Mouse (Mus musculus) neutrophil, adult 5-6 weeks (primary cell): Measurements from ENCODE around the gene Kcnt2. TPM values are rescaled to one million over a fixed set of nuclear protein-coding genes. Genes with fewer than 3 reads are reported as not detected.

Experiments used
- ATAC-seq: fragments of 151-379, 151-347 bp; 2 replicates; pipeline ENCODE4 v1.8.0; 2017; ENCODE audit warnings: mild to moderate bottlenecking, moderate TSS enrichment; ENCODE audit not compliant: insufficient number of reproducible peaks, poor library complexity, low FRiP score, severe bottlenecking; ENCODE audit errors: extremely low read depth
- total RNA-seq: library from RNA; stranded (forward); fragments of 200-1000 nt; gene quantifications from 2 replicates; pipeline ENCODE4 v1.2.3, GENCODE M21; 2017

Gene Kcnt2
- total RNA-seq, 1 experiment from 2014 or later: not detected

- ATAC-seq: no peak
Measured at GRCm38 (mm10) chr1:140456873-140457272, 210.9 kb downstream of the Kcnt2 start.

GRCm38 (mm10) chr1:140468315-140468714 is 222.4 kb downstream of the Kcnt2 start:
- ATAC-seq: no peak

- no peak for ATAC-seq
Measured at GRCm38 (mm10) chr1:140469586-140469985, 223.6 kb downstream of the Kcnt2 start.

DNA sequence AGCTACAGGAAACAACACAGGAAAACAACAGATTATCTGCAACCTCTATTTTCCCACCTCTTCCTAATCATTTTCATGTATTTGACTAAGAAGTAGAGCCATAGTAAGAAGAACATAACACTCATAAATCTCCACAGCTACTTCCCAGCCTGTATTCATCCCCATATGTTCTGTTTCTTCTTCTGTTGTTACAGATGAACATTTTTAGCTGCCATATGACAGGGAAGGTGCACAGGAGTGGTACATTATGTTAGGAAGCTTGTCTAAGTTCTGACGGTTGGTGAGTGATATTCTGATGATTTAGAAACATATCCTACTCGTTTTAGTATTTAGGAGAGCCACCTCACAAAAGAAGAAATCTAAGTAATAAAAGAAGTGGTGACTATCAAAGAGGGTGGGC is 231.0 kb downstream of the Kcnt2 start:
- ATAC-seq: no peak

DNA sequence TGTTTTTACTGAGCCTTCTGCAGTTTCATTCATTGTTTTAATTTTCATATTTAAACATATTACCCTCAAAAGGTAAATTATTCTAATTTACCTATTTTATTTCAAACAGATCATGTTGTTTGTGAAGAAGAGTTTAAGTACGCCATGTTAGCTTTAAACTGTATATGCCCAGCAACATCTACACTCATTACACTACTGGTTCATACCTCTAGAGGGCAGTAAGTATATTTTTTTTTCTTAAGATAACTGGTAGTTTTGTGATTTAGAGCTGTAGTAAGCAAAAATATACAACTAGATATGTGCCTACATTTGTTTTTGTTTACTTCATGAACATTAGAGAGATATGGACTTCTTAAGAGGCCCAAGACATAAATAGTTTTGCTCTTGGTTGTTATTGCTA is 238.1 kb downstream of the Kcnt2 start:
- no peak for ATAC-seq

DNA sequence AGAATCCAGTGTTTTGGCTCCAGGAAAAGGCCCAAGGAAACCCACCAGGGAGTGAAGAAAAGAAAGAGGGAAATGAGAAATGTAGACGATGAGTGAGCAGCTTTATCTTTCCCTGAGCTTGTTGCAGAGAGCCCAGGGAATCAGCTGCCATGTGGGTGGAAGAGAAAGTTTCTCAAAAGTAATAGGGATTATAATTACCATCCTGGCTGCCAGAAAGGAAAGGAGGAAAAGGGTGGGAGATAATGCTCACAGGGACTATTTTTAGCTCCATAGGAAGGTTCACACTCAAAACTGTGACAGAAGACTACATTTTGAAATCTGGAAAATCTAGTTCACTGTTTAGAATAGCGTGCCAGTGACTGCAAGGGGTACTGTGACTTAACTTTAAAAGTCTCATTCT is 243.9 kb downstream of the Kcnt2 start:
- ATAC-seq: no peak

- ATAC-seq: no peak
Measured at GRCm38 (mm10) chr1:140491406-140491805, 245.4 kb downstream of the Kcnt2 start.

- no peak for ATAC-seq
Measured at GRCm38 (mm10) chr1:140492237-140492636, 246.3 kb downstream of the Kcnt2 start.

DNA sequence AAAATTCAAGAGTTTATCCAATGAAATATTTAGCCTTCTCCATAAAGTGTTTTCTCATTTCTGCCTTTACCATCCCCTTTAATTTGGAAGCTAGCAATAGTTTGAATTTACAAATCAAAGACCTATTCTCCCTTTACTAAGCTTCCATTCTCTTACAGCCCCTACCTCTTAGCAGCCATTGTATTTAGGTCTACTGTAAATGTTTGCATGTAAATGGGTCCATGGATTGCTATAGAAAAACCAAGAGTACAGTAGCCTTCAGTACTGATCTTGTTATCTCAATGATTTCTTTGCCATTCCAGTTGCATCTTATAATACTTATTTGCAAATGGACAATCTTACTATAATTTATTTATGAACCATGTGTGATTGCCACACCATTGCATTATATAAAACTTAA is 267.5 kb downstream of the Kcnt2 start:
- no peak for ATAC-seq

DNA sequence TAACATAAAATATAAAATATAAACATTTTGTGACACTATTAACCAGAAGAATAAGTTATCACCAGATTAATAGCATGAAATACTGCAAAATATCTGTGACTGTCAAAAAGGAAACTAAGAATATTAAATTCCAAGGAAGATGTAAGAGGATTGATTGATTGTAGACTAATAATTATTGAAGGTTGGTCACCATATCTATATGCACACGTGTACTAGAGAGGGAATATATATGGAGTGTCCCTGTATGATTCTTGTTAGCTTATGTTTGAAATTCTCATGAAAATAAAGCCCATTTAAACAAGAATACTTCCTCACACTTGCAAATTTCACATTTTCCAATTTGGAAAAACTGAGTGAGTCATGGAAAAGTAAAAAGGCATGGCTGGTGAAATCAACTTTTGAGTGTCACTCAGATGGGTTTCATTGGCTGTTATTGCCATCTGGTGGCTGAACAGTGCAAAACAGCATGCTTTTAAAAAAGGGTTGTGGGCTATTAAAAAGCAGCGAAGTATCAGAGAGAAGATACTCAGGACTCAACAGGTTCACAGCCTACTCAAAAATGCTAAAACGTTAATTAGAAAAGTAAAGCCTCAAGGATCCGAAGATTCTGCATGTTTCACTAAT is 285.4 kb downstream of the Kcnt2 start:
- ATAC-seq: no peak

DNA sequence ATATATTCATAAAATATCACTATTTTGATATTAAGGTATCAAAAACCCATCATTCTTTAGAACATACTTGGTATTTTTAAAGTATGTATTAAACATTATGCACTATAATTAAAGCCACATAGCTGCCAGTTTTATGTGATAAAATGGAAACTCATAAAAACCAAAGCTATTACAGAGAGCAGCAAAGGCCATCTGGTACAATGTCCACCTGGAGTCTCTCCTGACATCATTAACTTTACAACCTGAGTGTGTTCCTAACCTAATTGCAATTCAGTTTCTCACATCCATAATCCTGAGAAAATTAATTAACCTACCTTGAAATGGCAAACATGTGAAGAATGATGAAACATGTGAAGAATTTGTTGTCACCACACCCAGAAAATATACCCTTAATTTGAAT is 288.9 kb downstream of the Kcnt2 start:
- ATAC-seq: no peak

DNA sequence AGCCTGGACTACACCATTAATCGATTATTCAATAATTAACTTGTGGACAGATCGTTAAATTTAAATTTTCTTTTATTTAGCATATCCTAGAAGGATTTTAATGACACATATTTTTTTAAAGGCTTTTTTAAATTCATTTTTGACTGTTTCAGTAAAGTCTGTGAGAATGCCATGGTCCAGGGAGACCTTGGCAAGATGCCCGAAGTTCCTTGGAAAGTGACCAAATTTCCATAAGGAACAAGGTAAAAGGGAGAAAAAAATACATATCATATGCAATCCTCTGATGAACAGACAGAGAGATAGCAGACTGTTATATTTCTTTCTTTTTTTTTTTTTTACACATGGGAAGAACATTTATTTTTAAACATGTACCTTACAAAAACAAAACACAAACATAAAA is 296.1 kb downstream of the Kcnt2 start:
- no peak for ATAC-seq

DNA sequence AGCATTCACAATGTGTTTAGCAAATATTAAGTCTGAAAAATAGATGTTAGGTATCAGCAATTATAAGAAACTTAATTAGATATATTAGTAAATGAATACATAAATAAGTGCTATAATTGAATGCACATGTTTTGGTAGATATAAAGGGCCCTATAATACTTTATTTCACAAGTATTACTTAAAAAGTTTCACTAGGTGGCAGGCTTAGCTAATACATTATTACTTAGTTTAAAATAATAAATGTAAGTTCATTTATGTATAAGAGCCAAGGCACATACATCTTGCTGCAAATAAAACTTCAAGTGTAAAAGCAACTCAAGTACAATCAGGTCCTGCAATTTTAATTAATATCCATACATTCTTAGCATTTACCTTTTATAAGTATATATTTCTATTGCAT is 302.8 kb downstream of the Kcnt2 start:
- ATAC-seq: no peak

DNA sequence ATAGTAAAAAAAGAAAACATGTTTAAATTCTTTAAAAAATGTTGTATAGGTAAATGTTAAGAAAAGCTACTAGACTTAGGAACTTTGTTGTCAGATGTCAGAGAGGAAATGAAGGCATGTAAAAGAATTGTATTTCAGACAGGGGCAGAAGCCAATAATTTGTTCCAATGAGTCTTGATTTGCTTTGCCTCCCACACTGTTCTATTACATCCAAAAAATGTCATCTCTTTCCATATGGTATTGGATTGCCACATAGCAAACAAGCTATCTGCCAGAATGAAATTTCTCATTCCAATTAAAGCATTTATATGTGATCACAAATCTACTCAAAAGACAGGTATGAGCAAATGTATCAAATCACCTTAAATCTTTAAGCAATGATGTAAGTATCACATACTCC is 314.8 kb downstream of the Kcnt2 start:
- ATAC-seq: no peak

DNA sequence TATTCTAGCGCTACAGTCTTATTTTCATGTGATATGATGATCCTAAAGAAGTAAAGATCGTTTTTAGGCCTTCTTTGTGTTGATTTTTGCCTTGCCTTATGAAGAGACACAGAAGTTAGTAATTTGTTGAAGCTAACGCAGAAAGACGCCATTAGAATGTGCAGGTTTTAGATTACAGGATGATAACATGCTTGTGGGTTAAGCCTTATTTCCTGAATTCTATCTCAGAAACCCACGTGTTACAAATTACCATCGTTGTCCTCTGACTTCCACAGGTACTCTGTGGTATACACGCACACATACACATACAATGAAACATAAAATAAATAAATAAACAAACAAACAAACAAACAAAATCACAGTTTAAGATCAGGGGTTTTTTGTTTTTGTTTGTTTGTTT is 326.2 kb downstream of the Kcnt2 start:
- ATAC-seq: no peak

DNA sequence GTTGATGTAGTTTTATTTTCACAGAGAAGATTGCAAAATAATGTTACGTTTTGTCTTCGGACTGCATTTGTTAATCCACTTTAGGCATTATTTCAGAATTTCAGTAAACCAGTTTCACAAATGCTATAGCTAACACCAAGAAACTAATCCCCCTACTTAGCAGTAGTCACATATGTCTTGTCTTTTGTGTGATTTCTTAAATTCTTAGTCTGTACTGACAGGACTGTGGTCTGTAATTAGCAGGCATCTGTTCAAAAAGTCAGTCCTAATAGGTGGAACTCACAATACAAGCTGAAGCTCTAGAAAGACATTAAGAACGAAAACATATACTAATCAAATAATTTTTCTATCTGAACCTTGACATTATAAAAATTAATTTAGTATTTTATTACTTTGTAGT is 332.6 kb downstream of the Kcnt2 start:
- no peak for ATAC-seq

DNA sequence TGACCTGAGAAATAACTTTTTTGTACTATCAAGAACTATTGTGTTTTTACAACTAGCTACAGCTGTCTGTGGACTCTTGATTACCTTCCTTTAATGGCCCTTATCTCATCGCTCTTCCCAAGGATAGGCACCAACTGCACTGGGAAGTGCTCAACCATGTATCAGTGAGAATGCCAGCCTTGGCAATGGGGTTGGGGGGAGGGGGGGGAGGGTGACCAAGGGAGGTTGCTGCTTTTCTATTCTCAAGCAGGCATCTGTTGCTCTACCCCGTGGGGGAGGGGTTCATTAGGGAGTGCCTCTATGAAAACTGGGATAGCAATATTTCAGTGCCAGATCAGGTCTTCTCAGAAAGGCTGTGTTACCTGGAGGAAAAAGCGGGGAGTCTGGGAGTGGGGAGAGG is 342.3 kb downstream of the Kcnt2 start:
- no peak for ATAC-seq

DNA sequence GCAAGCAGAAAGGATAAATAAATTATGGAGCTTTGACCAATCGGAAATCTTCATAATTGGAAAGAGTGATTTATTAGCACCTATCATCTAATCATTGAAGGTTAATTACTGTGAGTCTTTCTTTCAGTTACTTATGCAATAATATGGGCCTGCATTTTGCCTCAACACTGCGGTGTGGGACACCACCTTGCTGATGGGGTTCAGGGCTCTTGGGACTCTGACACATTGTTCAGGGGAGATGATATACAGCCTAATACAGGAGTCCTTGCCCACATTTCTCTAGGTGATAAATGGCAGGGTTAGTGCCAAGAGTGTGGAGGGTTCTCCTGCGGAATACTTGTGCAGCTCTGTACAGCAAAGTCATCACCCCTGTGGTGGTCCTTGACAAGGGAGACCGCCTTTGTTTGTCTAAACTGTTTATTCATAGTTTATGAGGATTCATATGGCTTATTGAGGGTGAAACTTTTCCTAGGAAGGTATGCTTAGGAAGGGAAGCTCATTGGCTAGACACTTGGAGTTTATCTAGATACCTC is 362.9 kb downstream of the Kcnt2 start:
- no peak for ATAC-seq

DNA sequence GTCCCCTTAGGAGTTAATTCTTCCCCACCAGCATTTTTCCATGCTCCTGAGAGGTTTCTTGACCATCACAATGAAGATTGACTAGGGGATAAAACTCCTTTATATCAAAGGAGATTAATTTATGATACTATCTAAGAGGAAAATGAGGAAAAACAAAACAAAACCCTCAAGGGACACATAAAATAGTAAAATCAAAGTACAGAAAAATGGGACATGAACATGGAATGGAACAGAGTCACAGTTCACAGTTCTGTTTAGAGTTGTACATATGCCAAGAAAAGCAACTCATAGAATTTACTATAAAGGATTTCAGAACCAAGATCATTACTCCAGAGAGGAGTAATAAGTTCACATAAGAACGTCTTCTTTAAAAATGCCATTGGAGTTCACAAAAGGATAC is 367.1 kb downstream of the Kcnt2 start:
- no peak for ATAC-seq

DNA sequence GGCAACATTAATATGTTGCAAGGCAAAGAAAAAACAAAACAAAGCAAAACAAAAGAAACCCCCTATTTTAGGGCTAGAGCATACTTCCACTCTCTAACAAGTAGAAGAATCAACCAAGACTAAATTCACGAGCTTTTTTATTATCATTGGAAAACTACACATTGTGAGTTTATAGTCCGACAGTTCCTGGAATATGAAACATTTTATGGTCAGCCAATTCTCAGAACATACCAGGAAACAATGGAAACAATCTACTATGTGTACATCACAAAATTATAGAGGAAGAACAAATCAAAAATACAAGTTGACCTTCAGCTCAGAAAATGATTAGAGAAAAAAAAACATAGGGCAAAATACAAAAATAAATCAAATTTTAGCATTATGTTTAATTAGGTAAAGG is 368.9 kb downstream of the Kcnt2 start:
- ATAC-seq: no peak

DNA sequence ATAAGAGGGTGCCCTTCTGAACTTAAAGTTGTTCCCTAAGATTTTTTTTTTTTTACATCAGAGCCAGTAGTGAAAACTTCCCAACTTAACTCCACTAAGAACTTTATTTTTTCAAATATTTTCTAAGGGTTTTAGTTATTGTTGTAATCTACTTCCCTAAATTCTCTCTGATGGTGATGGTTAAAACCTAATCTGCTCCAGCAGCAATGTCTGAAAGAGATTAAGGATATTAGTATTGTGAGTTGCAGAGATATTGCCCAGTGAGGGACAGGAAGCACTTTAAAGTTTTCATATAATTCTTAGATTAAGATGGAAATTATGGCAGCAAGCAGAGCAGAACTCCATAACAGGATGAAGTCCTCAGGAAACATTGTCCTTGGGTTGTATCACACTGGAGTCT is 372.2 kb downstream of the Kcnt2 start:
- no peak for ATAC-seq
